Mouse (Mus musculus): Measurements from ENCODE around the gene H3f3b.
A peak's percentile ranks its signal among the peaks of the same experiment; 100 is the strongest.
"Not testable (repeated sequence)": the region's sequence is repeated elsewhere in the genome, so short reads cannot be mapped to it uniquely, and the experiment has no call there.

H3f3b gene

DNA sequence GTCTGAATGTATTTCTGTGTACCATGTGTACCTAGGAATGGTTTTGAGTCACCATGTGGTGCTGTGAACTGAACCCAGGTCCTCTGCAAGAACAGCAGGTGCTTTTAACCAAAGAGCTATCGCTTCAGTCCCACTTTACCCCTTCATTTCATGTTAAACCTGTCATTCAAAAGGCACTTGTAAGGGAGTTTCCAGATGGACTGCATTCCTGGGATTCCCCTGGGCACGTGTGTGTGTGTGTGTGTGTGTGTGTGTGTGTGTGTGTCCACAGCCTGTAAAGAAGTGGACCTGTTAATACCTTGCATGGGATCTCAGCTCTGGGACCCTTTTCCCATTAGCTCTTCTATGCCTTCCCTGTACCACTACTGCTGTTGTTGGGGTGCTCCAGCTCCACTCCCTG lies 21.8 kb upstream of the H3f3b start:
- no peak for DNase-seq (ENCODE audit: extremely low spot score, low read depth, low spot score)

DNA sequence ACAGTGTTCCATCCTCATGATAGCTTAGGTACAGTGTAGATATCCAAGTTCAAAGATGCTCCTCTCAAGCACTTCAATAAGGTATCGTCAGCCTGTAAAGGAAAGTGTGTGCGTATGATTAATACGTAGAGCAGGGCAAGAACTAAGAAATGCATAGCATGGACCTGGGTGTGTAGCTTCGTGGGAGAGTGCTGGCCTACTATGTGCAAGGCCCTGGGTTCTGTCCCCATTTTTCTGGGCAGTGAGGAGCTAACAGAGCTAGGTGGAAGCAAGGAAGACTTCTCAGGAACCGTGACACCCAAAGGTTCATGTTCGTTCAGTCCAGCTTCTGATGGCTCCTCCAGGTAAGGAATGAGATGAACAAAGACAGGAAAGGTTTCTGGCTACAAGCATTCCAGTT lies 17.4 kb upstream of the H3f3b start:
- DNase-seq (ENCODE audit: extremely low spot score, low read depth, low spot score) = no peak

DNA sequence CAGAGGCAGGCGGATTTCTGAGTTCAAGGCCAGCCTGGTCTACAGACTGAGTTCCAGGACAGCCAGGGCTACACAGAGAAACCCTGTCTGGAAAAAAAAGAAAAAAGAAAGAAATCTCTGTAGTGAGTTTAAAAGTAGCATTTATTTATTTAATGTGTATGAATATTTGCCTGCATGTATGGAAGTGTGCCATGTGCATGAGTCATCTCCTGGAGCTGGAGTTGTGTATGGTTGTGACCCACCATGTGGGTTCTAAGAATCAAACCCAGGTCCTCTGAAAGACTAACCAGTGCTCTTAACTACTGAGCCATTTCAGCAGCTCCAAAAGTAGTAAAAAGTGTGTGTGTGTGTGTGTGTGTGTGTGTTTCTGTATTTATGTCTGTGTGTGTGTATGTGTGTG lies 15.5 kb upstream of the H3f3b start:
- no peak for DNase-seq (ENCODE audit: extremely low spot score, low read depth, low spot score)

DNA sequence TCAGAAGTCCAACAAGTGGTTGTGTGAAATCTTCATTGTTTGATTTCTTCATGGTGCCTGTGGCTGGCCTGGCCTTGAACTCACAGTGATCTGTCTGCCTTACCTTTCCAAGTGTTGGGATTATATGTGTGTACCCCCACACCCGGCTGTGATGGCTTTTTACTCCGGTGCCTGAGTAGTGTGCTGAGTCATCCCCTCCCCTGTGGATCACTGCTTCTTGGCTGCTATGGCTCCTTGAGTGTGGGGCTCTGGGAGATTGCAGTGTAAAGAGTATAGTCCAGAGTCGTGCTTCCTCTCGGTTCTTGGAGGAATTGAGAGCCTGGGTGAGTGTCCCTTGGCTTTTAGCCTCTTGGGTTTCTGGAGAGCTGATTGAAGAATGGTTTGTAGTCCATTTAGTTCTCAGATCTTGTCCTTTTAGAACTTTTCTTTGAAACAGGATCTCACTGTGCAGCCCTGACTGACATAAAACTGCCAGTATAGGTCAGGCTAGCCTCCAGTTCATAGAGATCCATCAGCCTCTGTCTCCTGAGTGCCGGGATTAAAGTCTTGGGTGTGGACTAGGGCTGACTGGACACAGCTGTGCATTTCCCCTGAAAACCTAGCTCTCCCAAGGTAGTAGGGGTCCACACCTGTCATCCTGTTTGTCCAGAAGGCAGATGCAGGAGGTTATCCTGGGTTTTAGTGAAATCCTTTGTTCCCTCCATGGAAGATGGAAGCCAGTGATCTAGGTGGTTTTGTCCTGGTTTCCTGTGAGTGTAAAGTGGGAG lies 14.8 kb upstream of the H3f3b start:
- DNase-seq (ENCODE audit: extremely low spot score, low read depth, low spot score) = no peak

DNA sequence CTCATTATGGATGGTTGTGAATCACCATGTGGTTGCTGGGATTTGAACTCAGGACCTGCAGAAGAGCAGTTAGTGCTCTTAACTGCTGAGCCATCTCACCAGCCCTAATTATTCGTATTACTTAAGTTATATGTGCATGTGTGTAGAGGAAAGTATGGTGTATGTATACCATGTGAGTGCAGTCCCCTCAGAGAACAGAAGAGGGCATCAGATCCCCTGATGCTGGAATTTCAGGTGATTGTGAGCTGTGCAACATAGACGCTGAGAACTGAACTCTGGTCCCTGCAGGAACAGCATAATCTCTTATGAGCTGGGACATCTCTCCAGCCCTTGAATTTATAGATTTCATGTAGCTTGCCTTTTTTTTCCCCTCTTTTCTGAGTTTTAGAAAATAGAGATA lies 14.1 kb upstream of the H3f3b start:
- no peak for DNase-seq (ENCODE audit: extremely low spot score, low read depth, low spot score)

DNA sequence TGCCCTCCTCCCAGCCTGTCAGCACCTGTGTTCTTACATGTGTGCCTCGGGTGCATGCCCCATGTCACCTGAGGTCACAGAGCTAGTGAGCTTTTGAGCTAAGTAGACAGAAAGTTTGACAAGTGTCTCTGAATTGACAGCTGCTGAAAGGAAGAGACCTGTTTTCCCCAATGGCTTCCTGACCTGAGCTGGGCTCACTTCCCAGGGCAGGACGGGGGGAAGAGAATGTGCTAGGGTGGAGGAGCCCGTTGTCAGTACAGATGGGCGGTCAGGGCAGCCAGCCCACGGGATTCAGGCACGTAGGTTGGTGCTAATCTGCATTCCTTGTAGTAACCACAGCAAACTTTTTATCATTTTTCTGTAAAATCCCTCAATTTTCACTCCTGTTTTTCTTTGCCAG lies 12.8 kb upstream of the H3f3b start:
- no peak for DNase-seq (ENCODE audit: extremely low spot score, low read depth, low spot score)

DNA sequence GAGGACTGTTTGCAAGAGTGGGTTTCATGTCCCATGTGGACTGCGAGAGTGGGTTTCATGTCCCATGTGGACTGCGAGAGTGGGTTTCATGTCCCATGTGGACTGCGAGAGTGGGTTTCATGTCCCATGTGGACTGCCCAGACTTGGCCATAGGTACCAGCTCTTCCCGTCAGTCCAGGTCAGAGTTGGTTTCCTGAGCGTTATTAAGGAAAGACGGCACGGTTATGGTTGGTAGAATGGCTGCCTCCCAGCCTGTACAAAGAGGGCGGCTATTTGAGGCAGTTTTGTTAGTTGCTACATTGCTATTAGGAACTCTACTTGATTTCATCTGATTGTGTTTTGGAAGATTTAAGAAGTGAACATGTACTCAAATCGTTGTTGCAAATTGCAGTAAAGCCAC lies 10.1 kb upstream of the H3f3b start:
- DNase-seq (ENCODE audit: extremely low spot score, low read depth, low spot score) = no peak

DNA sequence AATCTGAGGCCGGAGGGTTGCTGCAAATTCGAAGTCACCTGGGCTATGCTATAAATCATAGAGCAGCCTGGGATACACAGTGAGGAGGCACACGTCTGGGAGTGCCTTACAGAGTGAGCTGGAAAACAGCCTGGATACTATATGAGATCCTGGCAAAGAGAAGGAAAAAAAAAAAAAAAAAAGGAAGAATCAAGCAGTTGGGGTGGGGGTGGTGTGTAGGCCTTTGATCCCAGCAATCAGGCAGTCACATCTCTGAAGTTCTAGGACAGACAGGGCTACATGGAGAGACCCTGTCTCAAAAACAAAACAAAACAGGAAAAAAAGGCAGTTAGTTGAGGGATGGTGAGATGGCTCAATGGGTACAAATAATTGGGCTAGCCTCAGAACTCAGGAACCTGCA lies 8.9 kb upstream of the H3f3b start:
- no peak for DNase-seq (ENCODE audit: extremely low spot score, low read depth, low spot score)

DNA sequence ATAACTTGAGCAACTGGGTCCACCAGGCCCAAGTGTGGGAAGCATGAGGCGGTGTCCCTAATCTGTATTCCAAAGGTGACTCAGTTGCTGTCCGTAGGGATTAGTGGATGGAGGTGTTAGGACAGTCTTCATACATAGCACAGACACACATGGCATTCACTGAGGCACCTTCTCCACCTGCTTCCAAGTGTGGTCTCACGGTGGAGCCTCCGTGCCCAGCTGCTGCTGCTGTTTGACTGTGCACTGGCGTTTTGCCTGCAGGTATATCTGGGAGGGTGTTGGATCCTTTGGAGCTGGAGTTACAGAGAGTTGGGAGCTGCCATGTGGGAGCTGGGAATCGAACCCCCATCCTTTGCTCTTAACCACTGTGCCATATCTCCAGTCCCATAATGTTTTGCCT lies 6.8 kb upstream of the H3f3b start:
- no peak for DNase-seq (ENCODE audit: extremely low spot score, low read depth, low spot score)

DNA sequence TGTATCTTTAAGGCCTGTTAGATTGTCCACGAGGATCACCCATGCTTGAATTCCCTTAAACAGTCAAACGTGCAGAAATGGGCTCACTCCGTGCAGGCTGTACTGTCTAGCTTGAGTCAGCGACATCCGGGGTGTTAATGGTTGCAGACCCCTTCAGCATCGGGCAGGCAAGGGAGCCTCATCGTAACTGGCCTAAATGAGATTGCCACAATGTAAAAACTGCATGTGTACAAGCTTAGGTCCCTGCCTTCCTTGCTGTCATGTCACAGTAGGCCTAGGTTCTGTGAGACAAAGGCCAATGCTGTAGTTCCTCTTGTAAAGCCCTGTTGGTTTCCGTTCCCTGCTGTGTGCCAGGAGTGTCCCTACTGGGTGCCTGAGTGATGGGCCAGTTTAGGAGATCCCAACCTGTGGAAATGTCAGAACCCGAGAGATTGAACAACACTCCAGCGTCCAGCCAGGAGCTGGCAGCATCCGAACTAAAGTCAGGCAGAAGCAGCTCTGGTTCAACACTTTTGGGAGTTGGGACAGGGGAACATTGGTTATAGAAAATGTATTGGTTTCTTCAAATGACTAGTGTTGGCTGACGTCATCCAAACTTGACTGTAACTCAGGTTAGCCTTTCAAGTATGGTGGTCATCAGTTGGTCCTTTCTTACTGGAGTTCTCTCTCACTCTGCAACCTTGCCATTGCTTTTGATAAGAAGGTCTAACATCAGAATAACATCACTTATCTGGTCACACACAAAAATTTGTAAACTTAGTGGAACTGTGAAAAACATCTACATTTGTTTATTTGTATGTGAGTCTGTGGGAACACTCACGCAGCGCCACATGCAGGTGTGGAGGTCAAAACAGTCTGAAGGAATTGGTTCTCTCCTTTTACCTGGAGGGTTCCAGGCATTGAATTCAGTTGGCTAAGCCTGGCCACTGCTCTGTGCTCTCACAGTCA lies 3.4 kb upstream of the H3f3b start:
- no peak for DNase-seq (ENCODE audit: extremely low spot score, low read depth, low spot score)

DNA sequence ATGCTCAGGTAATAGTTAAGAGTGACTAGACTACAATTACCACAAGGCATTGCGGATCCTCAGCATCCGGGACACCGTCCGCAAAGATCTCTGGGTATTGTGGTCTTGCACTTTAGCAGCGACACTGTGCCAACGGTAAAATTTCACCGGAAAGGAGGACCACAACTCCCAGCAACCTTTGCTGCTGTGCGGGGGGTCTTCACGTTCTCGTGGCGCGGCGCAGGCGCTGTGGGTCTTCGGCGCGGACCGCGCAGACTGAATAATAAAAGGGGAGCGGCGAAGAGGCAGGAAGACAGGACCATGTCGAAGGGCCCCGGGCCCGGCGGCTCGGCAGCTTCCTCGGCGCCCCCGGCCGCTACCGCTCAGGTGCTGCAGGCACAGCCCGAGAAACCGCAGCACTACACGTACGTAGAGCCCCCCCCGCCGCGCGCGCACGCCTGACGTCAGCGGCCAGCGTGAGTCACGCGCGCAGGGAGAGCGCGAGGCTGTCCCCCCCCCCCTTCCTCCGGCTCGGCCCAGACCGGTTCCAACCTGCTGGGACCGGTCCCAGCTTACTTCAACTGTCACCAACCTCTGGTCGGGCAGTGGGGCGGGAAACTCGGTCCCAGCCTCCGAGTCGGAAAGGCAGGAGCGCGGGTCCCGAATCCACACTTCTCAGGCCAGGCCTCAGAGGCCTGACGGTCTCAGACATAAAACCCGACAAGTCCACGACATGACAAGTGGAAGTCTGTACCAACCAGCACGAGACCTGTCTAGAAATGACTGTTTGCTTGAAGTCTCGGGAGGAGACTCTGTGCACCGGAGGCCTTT lies 2.5 kb upstream of the H3f3b start, which contains the start of gene Unk:
Unk (plus strand) TSS at position 235 of the 810 bp plus-strand sequence.
- DNase-seq (ENCODE audit: extremely low spot score, low read depth, low spot score) = peak; percentile 95

DNA sequence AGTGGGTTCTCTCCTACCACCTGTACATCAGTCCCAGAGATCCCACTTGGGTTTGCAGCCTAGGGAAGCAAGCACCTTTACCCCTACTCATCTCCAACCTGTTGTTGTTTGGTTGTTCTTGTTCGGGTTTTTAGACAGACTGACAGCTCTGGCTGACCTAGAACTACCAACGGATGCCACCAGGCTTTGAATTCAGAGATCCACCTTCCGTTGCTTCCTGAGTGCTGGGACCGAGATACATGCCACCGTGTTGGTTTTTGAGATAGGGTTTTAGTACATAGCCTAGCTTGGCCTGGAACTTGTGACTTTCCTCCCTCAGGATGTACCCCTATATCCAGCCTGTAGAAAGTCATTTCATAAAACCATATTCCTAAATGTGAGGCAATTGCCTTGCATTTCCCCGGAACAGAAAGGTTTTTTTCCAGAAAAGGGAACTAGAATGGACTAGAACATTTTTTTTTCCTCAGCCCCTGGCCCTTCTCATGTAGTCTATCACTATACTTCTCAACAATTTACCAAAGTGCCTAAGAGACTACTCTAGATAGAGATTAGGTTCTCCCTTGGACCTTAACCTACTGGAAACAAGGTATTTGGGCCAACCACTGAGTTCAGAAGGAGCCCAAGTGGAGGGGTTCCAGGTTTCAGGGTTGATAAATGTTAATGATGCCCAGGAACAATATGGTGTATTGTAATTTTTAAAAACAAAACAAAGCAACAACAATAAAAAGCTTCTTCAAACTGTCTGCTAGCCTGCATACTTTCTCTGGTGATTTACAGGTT lies 1.5 kb upstream of the H3f3b start:
- DNase-seq (ENCODE audit: extremely low spot score, low read depth, low spot score) = no peak

DNA sequence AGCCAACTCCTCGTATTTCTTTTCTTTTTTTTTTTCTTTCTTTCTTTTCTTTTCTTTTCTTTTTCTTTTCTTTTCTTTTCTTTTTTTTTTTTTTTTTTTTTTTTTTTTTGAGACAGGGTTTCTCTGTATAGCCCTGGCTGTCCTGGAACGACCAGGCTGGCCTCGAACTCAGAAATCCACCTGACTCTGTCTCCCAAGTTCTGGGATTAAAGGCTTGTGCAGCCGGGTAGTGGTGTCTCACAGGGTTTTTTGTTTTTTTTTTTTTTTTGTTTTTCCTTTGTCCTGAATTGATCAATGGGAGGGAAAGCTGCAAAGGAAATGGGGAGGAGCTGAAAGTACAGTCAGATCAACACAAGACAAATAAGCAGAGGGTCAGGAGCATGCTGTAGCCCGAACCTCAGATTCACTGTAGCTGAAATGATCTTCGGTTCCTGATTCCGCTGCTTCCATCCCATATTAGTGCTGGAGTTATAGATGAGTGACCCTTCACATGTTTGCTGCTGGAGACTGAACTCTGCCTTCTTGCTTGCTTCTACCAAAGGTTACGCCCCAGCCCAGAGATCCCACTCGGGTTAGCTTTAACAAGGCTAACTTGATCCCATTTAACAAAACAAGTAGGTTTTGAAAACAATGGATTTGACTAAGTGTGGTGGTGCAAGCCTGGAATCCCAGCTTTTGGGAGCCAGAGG lies 559 bp upstream of the H3f3b start:
- no peak for DNase-seq (ENCODE audit: extremely low spot score, low read depth, low spot score)

DNA sequence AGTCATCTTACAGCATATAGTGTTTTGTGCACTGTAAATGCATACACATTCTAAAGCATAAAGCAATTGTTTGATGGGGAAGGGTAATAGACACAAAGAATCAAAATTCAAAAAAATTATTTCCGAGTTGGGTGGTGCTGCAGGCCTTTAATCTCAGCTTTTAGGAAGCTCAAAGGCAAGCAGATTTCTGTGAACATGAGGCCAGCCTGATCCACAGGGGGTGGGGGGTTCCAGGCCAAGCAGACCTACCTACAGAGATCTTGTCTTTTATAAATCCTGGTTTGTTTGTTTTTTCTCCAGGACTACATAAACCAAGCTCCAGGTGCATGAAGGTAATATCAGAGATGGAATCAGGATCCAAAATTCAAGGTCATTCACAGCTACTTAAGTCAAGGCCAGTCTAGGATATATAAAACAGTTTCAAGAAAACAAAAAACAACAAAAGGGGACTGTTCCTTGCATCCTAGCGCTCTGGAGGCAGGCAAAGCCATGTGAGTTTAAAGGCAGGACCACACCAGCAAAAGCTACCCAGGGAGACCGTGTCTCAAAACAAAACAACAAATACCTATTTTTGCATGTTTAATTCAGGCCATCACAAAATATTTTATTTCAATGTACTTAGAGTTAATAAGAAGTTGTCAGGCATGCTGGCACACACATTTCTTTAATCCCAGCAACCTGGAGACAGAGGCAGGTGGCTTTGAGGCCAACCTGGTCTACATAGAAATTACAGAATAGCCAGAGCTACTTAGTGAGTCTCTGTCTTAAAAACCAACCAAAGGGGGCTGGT lies 2.5 kb downstream of the H3f3b start:
- no peak for DNase-seq (ENCODE audit: extremely low spot score, low read depth, low spot score)

DNA sequence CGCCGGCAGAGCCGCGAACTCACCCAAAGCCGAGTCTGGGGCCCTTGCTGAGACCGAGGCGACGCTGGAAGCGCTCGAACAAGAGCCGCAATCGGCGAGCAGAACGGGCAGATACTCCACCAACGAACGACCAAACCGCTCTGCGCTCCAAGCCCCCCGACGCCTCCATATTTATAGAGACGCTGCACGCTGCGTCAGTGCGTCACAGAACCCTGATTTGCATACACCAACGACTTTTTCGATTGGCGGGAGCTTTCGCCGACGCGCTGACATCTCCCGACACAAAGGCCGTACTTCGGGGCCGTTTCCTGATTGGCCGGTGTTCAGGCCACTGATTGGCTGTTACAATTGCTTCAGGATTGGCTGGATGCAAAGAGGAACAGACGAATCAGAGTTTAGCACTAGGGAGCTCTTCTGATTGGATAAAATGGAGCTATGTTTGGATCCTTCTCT lies 3.4 kb downstream of the H3f3b start:
- peak; percentile 97 for DNase-seq (ENCODE audit: extremely low spot score, low read depth, low spot score)

DNA sequence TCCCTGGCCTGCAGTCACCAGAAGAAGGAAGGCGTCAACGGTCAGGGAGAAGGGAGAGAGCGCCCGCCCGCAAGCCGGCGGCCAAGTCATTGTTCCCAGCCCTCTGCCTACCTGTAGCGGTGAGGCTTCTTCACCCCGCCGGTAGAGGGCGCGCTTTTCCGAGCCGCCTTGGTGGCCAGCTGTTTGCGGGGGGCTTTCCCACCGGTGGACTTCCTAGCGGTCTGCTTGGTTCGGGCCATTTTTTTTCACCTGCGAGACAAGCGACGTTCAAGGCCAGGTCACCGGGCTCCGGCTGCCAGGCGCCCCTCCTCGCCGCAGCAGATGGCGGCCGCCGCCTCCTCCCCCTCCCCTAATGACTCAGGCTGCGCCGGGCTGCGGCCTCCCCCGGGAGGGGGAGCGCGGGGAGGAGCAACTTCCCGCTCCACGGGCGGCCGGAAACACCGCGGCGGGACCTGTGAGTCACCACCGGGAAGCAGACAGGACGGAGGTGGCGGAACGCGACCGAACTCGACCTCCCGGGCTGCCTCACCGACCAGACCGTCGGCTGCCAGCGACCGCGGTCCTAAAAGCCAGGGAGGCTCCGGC lies 3.9 kb downstream of the H3f3b start:
- DNase-seq (ENCODE audit: extremely low spot score, low read depth, low spot score) = no peak

DNA sequence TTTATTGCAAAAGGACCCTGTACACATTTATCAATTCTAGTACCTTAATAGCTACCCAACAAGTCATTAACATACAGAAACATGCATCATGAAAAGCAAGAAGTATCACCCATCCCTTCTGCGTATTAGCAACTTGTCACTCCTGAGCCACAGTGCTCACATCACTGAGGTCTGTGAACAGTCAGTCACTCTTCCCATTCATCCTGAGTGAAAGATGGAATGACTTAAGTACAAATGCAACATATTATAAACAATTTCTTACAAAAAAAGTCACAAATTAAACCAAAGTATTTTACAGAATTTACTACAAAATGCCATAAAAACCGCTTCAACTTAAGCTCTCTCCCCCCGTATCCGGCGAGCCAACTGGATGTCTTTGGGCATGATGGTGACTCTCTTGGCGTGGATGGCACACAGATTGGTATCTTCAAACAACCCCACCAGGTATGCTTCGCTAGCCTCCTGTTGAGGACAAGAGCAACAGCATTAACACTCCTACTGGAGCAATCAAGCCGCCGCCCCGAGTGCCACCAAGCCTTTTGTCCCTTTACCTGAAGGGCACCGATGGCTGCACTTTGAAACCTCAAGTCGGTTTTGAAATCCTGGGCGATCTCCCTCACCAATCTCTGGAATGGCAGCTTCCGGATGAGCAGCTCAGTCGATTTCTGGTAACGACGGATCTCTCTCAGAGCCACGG lies 4.5 kb downstream of the H3f3b start:
- not testable (repeated sequence) for DNase-seq (ENCODE audit: extremely low spot score, low read depth, low spot score)

DNA sequence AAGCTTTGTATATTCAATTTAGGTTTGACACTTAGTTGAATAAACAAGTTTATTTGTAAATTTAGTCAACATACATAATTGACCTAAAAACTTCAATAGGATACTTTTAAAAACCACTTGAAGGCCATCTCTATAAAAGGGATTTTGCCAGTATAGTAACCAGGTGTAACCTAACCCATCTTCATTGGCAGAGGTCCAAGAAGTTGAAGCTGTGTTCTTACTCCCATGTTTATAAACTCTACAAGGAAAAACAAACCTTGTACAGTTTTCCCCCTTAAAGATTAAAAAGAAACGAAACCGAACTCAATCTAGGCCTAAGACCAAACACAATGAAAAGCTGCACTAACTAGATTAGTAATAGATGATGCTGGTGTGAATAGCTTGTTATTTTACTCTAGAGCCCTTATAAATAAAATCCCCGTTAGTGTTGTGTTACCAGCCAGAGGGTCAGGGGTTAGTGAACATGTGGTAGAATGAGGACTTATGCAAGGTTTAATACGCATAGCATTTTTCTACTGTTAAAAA lies 5.4 kb downstream of the H3f3b start:
- DNase-seq (ENCODE audit: extremely low spot score, low read depth, low spot score) = no peak

Data from hindlimb bud, embryonic 11.5 days (tissue).